Mouse (Mus musculus) liver, embryonic 12.5 days (tissue): Measurements from ENCODE around the gene Adgrf3. TPM values are rescaled to one million over a fixed set of nuclear protein-coding genes. Genes with fewer than 3 reads are reported as not detected.
A peak's percentile ranks its signal among the peaks of the same experiment; 100 is the strongest.

Experiments used
- ATAC-seq: fragments of 200-750 bp; cut with Nextera tagmentation; 2 replicates; pipeline ENCODE4 v1.8.0; 2017; ENCODE audit warnings: moderate number of reproducible peaks, mild to moderate bottlenecking, moderate library complexity
- H3K27ac ChIP-seq: fragments of 300-500 bp; sonication (generic); 2 replicates; pipeline ENCODE4 v1.5.1; 2016; ENCODE audit warnings: mild to moderate bottlenecking
- H3K27me3 ChIP-seq: fragments of 300-500 bp; sonication (generic); replicated peaks from 2 replicates; pipeline ENCODE4 v1.6.1; 2016; ENCODE audit warnings: mild to moderate bottlenecking, moderate library complexity
- H3K36me3 ChIP-seq: fragments of 300-500 bp; sonication (generic); 2 replicates; pipeline ENCODE4 v1.6.1; 2016; ENCODE audit warnings: mild to moderate bottlenecking, moderate library complexity
- H3K4me1 ChIP-seq: fragments of 300-500 bp; sonication (generic); 2 replicates; pipeline ENCODE4 v1.6.1; 2016
- H3K4me2 ChIP-seq: fragments of 300-500 bp; sonication (generic); 2 replicates; pipeline ENCODE4 v1.6.1; 2016; ENCODE audit warnings: mild to moderate bottlenecking, moderate library complexity
- H3K4me3 ChIP-seq: fragments of 300-500 bp; sonication (generic); 2 replicates; pipeline ENCODE4 v1.5.1; 2016; ENCODE audit warnings: mild to moderate bottlenecking, moderate library complexity
- H3K9ac ChIP-seq: fragments of 300-500 bp; sonication (generic); 2 replicates; pipeline ENCODE4 v1.6.1; 2016; ENCODE audit warnings: mild to moderate bottlenecking, moderate library complexity
- H3K9me3 ChIP-seq: fragments of 300-500 bp; sonication (generic); replicated peaks from 2 replicates; pipeline ENCODE4 v1.6.1; 2016; ENCODE audit warnings: mild to moderate bottlenecking, moderate library complexity
- WGBS: fragments of 180-500 bp; shearing (Covaris S2); methylation state at CpG from one replicate; pipeline ENCODE4 v1.1.7; 2016; ENCODE audit not compliant: insufficient replicate concordance; 5-methylcytosine and 5-hydroxymethylcytosine counted together
- polyA plus RNA-seq: library from polyadenylated mRNA; unstranded; fragments of >200 nt; fragmentation: Nextera tagmentation; extraction: Ambion mirVana; gene quantifications from 2 replicates; pipeline ENCODE4 v1.2.1, GENCODE M21; 2016

Gene Adgrf3
- polyA plus RNA-seq, 1 experiment from 2014 or later, result not detected

GRCm38 (mm10) chr5:30198257-30198656 lies 7.3 kb downstream of the Adgrf3 start:
- H3K4me2 ChIP-seq, result 0 out of 2 replicates have a peak overlapping the region, but pooled peaks have one; percentile 6
- ATAC-seq, result no peak
- H3K9me3 ChIP-seq, result no peaks in the 10 kb centered on the region
- no peak overlapping the region for H3K4me3 ChIP-seq
- H3K27ac ChIP-seq, result no peak overlapping the region
- no peaks in the 10 kb centered on the region for H3K27me3 ChIP-seq
- 36% methylated on average over 7 of the region's 7 CpGs for WGBS
- no peak overlapping the region for H3K9ac ChIP-seq
- no peaks in the 10 kb centered on the region for H3K36me3 ChIP-seq
- no peaks in the 10 kb centered on the region for H3K4me1 ChIP-seq

GRCm38 (mm10) chr5:30195340-30195739 lies 10.2 kb downstream of the Adgrf3 start:
- no peak overlapping the region for H3K9ac ChIP-seq
- H3K4me3 ChIP-seq, result no peak overlapping the region
- no peak for ATAC-seq
- H3K4me1 ChIP-seq, result no peaks in the 10 kb centered on the region
- H3K9me3 ChIP-seq, result no peaks in the 10 kb centered on the region
- no peak overlapping the region for H3K27ac ChIP-seq
- no peaks in the 10 kb centered on the region for H3K36me3 ChIP-seq
- WGBS, result 80% methylated on average over 5 of the region's 5 CpGs
- H3K4me2 ChIP-seq, result no peak overlapping the region
- H3K27me3 ChIP-seq, result no peaks in the 10 kb centered on the region

- 52% methylated on average over 1 of the region's 1 CpGs for WGBS
- no peak overlapping the region for H3K9ac ChIP-seq
- H3K27me3 ChIP-seq, result no peaks in the 10 kb centered on the region
- H3K4me3 ChIP-seq, result no peak overlapping the region
- no peaks in the 10 kb centered on the region for H3K9me3 ChIP-seq
- ATAC-seq, result no peak
- no peak overlapping the region for H3K4me2 ChIP-seq
- peaks cover 17% of the 10 kb centered on the region for H3K36me3 ChIP-seq
- no peak overlapping the region for H3K27ac ChIP-seq
- no peaks in the 10 kb centered on the region for H3K4me1 ChIP-seq
Measured at GRCm38 (mm10) chr5:30192452-30192851, 13.1 kb downstream of the Adgrf3 start.

GRCm38 (mm10) chr5:30187687-30188485 lies 17.6 kb downstream of the Adgrf3 start:
- no peak overlapping the region for H3K4me2 ChIP-seq
- peaks cover 50% of the 10 kb centered on the region for H3K36me3 ChIP-seq
- H3K9me3 ChIP-seq, result no peaks in the 10 kb centered on the region
- H3K27ac ChIP-seq, result peak overlapping the region; percentile 17; the same call in 1 of the 2 replicates
- H3K4me3 ChIP-seq, result no peak overlapping the region
- ATAC-seq, result 0 out of 2 replicates have a peak, but pooled peaks have one; percentile 37
- no peak overlapping the region for H3K9ac ChIP-seq
- 77% methylated on average over 12 of the region's 12 CpGs for WGBS
- no peaks in the 10 kb centered on the region for H3K4me1 ChIP-seq
- no peaks in the 10 kb centered on the region for H3K27me3 ChIP-seq

DNA sequence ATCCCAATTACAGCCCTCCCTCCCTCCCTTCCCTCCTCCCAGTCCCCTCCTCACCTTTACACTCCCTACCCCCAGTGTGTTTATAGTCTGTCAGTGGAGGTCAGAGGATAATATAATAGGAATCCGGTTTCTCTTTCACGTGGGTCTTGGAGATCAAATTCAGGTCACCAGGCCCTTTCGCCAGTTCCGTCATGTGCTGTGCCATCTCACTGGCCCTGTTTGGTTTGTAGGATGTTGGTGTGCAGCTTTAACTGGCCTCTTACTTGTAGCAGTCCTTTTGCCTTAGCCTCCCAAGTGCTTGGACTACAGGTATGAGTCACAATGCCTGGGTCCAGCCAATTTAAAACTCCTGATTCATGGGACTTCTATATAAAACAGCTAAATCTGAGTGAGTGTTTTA lies 29.7 kb downstream of the Adgrf3 start:
- Histone ChIP-seq H3K4me3 (no peak overlapping the region), H3K9ac (no peak overlapping the region), H3K27me3 (no peaks in the 10 kb centered on the region), H3K36me3 (peaks cover 94% of the 10 kb centered on the region), H3K9me3 (no peaks in the 10 kb centered on the region), H3K27ac (no peak overlapping the region), H3K4me2 (no peak overlapping the region), H3K4me1 (peaks cover 9% of the 10 kb centered on the region; the same call in 1 of the 2 replicates)
- ATAC-seq, result no peak
- 79% methylated on average over 4 of the region's 4 CpGs for WGBS

- H3K4me1 ChIP-seq, result peaks cover 9% of the 10 kb centered on the region; the same call in 1 of the 2 replicates
- H3K27ac ChIP-seq, result no peak overlapping the region
- H3K36me3 ChIP-seq, result peaks cover 94% of the 10 kb centered on the region
- ATAC-seq, result no peak
- 74% methylated on average over 20 of the region's 20 CpGs for WGBS
- no peak overlapping the region for H3K4me3 ChIP-seq
- H3K9me3 ChIP-seq, result no peaks in the 10 kb centered on the region
- no peak overlapping the region for H3K9ac ChIP-seq
- no peak overlapping the region for H3K4me2 ChIP-seq
- H3K27me3 ChIP-seq, result no peaks in the 10 kb centered on the region
Measured at GRCm38 (mm10) chr5:30172931-30173692, 32.4 kb downstream of the Adgrf3 start.

- H3K36me3 ChIP-seq, result peaks cover 91% of the 10 kb centered on the region
Measured at GRCm38 (mm10) chr5:30172115-30172514, 33.4 kb downstream of the Adgrf3 start.

DNA sequence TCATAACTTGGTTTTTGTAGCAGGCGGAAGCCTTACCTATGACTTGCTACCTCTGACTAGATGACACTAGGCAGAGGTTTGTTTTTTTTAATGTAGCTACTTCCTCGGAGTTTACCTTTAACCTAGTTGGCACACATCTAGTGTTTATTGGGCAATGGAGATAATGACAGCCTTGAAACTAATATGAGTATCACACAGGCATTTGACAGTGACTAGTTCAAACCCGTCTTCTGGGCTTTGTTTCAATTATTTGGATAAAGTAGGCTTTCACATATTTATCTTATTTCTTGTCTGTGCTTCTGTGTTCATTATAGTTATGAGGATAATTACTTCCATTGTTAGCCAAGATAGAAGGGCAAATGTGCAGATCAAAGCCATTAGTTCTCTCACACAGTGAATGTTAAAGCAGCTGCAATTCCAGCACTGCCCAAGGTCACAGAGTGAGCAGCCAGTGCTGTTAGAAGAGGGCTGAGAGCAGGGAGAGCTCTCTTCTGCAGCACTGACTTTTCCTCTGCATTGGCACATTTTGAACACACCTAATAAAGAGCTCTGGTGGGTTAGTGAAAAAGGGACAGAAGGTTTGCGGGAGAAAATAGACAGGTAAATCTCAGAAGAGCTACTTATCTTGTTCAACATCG lies 35.1 kb downstream of the Adgrf3 start:
- H3K27ac ChIP-seq, result no peak overlapping the region
- no peak overlapping the region for H3K4me3 ChIP-seq
- no peak for ATAC-seq
- H3K4me1 ChIP-seq, result peaks cover 9% of the 10 kb centered on the region; the same call in 1 of the 2 replicates
- no peak overlapping the region for H3K9ac ChIP-seq
- peaks cover 84% of the 10 kb centered on the region for H3K36me3 ChIP-seq
- no peaks in the 10 kb centered on the region for H3K9me3 ChIP-seq
- H3K4me2 ChIP-seq, result no peak overlapping the region
- H3K27me3 ChIP-seq, result no peaks in the 10 kb centered on the region
- WGBS, result 71% methylated on average over 5 of the region's 5 CpGs

More at GRCm38 (mm10) chr5:30172115-30172514, 33.4 kb downstream of the Adgrf3 start:
- peaks cover 9% of the 10 kb centered on the region; the same call in 1 of the 2 replicates for H3K4me1 ChIP-seq
- H3K27me3 ChIP-seq, result no peaks in the 10 kb centered on the region
- H3K27ac ChIP-seq, result no peak overlapping the region
- no peak overlapping the region for H3K9ac ChIP-seq
- no peak overlapping the region for H3K4me2 ChIP-seq
- no peak for ATAC-seq
- H3K4me3 ChIP-seq, result no peak overlapping the region
- H3K9me3 ChIP-seq, result no peaks in the 10 kb centered on the region

DNA sequence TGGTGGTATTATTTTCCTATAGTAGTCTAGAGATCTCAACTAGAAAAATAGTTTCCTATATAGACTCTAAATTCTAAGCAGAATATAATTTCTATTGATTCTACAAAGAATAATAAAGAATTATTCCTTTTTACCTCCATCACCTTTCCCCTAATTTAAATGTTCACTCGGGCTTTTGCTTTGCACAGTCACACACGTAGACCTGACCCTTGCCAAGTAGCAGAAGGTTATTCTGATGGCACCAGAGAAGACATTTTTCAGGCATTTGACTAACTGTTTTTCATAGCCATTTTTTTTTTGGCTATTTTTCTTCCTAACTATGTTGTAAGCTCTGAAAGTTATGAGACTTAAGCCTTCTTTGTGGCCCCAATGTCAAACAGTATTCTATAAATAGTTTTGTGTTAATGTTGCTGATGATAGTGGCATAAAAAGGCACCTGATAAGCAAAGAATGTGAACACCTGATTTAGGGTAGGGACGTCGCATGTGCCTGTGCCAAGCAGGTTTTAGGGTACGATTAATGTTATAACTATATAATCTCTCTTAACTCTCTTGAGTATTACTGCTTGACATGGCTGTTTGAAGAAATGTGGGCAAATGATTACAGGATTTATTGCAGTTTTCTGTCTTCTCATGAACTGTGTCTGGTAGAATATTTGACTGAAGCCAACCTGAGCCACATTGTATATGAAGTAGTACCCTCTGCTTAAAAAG lies 40.1 kb downstream of the Adgrf3 start:
- H3K4me2 ChIP-seq, result no peak overlapping the region
- H3K9ac ChIP-seq, result no peak overlapping the region
- H3K27me3 ChIP-seq, result no peaks in the 10 kb centered on the region
- H3K36me3 ChIP-seq, result peaks cover 55% of the 10 kb centered on the region
- no peak overlapping the region for H3K4me3 ChIP-seq
- no peak for ATAC-seq
- 73% methylated on average over 5 of the region's 5 CpGs for WGBS
- H3K27ac ChIP-seq, result no peak overlapping the region
- no peaks in the 10 kb centered on the region for H3K9me3 ChIP-seq
- 0 out of 2 replicates have a peak, but pooled peaks cover 4% of the 10 kb centered on the region for H3K4me1 ChIP-seq

- Histone ChIP-seq H3K4me3 (no peak overlapping the region), H3K27me3 (no peaks in the 10 kb centered on the region), H3K36me3 (peaks cover 35% of the 10 kb centered on the region), H3K4me1 (peaks cover 16% of the 10 kb centered on the region), H3K9me3 (no peaks in the 10 kb centered on the region), H3K27ac (no peak overlapping the region), H3K9ac (no peak overlapping the region), H3K4me2 (no peak overlapping the region)
- 66% methylated on average over 6 of the region's 6 CpGs for WGBS
- ATAC-seq, result no peak
Measured at GRCm38 (mm10) chr5:30162339-30162738, 43.2 kb downstream of the Adgrf3 start.

- 79% methylated on average over 1 of the region's 1 CpGs for WGBS
- peaks cover 33% of the 10 kb centered on the region for H3K36me3 ChIP-seq
- no peak for ATAC-seq
Measured at GRCm38 (mm10) chr5:30161836-30162235, 43.7 kb downstream of the Adgrf3 start.

More at GRCm38 (mm10) chr5:30161836-30162235, 43.7 kb downstream of the Adgrf3 start:
- Histone ChIP-seq H3K9ac (no peak overlapping the region), H3K9me3 (no peaks in the 10 kb centered on the region), H3K27me3 (no peaks in the 10 kb centered on the region), H3K27ac (no peak overlapping the region), H3K4me2 (no peak overlapping the region), H3K4me3 (no peak overlapping the region), H3K4me1 (peaks cover 20% of the 10 kb centered on the region)
